Mouse (Mus musculus) embryonic facial prominence, embryonic 15.5 days (tissue): ENCODE data around the gene Pgpep1. TPM values are rescaled to one million over a fixed set of nuclear protein-coding genes. Genes with fewer than 3 reads are reported as not detected.
A peak's percentile ranks its signal among the peaks of the same experiment; 100 is the strongest.

Experiments
- ATAC-seq: fragments of 200-750 bp; cut with Nextera tagmentation; 2 replicates; pipeline ENCODE4 v1.8.0; 2017; ENCODE audit warnings: low read depth, moderate TSS enrichment; ENCODE audit not compliant: insufficient number of reproducible peaks, low FRiP score, low TSS enrichment
- H3K27ac ChIP-seq: fragments of 300-500 bp; sonication (generic); replicated peaks from 2 replicates; pipeline ENCODE4 v1.5.1; 2015; ENCODE audit warnings: mild to moderate bottlenecking, inconsistent platforms
- H3K27me3 ChIP-seq: fragments of 300-500 bp; sonication (generic); 2 replicates; pipeline ENCODE4 v1.6.1; 2015; ENCODE audit warnings: inconsistent platforms
- H3K36me3 ChIP-seq: fragments of 300-500 bp; sonication (generic); 2 replicates; pipeline ENCODE4 v1.6.1; 2015; ENCODE audit warnings: mild to moderate bottlenecking, inconsistent platforms
- H3K4me1 ChIP-seq: fragments of 300-500 bp; sonication (generic); 2 replicates; pipeline ENCODE4 v1.6.1; 2015; ENCODE audit warnings: inconsistent platforms
- H3K4me2 ChIP-seq: fragments of 300-500 bp; sonication (generic); replicated peaks from 2 replicates; pipeline ENCODE4 v1.6.1; 2015; ENCODE audit warnings: mild to moderate bottlenecking, inconsistent platforms
- H3K4me3 ChIP-seq: fragments of 300-500 bp; sonication (generic); replicated peaks from 2 replicates; pipeline ENCODE4 v1.5.1; 2015; ENCODE audit warnings: mild to moderate bottlenecking, inconsistent platforms
- H3K9ac ChIP-seq: fragments of 300-500 bp; sonication (generic); 2 replicates; pipeline ENCODE4 v1.6.1; 2015; ENCODE audit warnings: inconsistent platforms
- H3K9me3 ChIP-seq: fragments of 300-500 bp; sonication (generic); replicated peaks from 2 replicates; pipeline ENCODE4 v1.6.1; 2016; ENCODE audit warnings: inconsistent platforms
- WGBS: fragments of 180-500 bp; shearing (Covaris S2); methylation state at CpG from one replicate; pipeline ENCODE4 v1.1.7; 2015; 5-methylcytosine and 5-hydroxymethylcytosine counted together
- polyA plus RNA-seq: library from polyadenylated mRNA; unstranded; fragments of >200 nt; fragmentation: Nextera tagmentation; extraction: Ambion mirVana; gene quantifications from 2 replicates; pipeline ENCODE4 v1.2.1, GENCODE M21; 2015

Pgpep1 gene
- polyA plus RNA-seq, 1 experiment from 2014 or later, result 56.6 TPM

DNA sequence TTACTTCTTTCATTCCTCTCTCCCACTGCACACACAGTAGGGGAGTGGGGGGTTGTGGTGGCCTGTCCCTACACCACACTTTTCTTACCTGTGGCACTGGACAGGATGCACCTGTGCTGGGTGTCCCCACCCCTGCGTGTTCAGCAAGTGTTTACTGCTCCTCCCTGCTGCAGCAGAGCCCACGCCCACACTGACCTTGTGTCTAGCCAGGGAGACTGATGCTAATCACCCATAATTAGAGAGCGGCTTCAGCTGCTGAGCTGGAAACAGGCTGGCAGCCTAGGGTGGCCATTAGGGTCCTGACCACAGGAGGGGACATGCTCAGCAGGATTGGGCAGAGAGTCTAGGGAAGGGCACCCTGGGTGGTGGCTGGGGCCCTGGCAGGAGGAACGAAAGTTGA lies 14.5 kb upstream of the Pgpep1 start:
- no peak for ATAC-seq
- H3K9me3 ChIP-seq, result no peaks in the 10 kb centered on the region
- H3K36me3 ChIP-seq, result peaks cover 26% of the 10 kb centered on the region
- H3K4me1 ChIP-seq, result peaks cover 27% of the 10 kb centered on the region
- 0 out of 2 replicates have a peak overlapping the region, but pooled peaks have one; percentile 50 for H3K9ac ChIP-seq
- H3K4me2 ChIP-seq, result peak overlapping the region; percentile 63; the same call in 1 of the 2 replicates
- H3K27ac ChIP-seq, result peak overlapping the region; percentile 96
- H3K4me3 ChIP-seq, result peak overlapping the region; percentile 79; the same call in 1 of the 2 replicates
- 60% methylated on average over 4 of the region's 4 CpGs for WGBS
- no peaks in the 10 kb centered on the region for H3K27me3 ChIP-seq

DNA sequence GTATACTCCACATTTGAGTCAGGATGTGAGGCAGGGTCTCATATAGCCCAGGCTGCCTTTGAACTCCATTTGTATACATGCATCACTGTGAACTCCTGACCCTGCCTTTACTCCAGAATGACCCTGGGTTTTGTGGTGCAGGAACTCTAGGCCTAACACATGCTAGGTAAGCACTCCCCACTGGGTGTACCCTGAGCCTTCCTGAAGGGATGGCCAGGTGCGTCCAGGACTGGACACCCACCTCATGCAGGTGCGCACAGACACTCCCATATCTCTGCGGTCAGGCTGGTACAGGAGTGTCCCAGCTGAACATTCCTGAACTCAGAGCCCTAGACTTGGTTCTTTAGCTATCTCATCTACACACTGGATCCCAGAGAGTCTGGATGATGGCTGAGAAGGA lies 13.9 kb upstream of the Pgpep1 start:
- 83% methylated on average over 3 of the region's 3 CpGs for WGBS
- Histone ChIP-seq H3K36me3 (peaks cover 19% of the 10 kb centered on the region), H3K27me3 (no peaks in the 10 kb centered on the region), H3K9ac (peak overlapping the region; percentile 50), H3K4me1 (peaks cover 27% of the 10 kb centered on the region), H3K27ac (peak overlapping the region; percentile 96), H3K4me3 (peak overlapping the region; percentile 79), H3K4me2 (peak overlapping the region; percentile 63), H3K9me3 (no peaks in the 10 kb centered on the region)
- no peak for ATAC-seq

DNA sequence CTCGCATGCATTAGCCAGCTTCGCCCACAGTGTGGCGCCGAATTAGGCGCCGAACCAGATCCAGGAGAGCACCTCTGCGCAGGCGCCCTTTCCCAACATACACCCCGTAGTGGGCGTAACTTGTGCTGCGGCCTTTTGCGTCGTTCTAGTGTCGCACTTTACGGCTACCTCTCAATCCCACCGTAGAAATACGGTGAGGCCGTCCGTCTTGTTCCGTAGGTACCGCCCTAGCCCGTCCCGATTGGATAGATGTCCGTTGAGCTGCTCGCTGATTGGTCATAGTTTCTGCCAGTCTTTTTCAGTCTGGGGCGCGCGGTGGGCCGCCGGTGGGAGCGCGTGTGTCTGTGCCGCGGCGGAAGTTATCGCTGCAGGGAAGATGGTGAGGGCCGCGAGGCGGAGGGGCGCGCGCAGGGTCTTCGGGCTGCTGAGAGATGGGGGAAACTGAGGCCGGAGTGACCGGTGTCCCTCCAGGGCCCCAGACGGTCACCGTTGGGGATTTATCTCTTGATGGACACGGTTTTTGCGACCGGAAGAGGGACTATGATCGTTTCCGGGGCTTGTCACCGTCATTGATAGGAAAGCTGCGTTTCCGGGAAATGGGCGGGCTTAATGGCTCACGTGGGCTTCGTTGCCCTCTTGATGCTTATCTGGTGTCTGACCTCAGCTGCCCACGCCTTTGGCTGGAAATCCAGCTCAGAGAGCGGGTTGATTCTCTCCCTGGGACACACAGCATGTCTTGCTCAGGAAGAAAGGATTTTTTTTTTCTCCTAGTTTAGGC lies 13.1 kb upstream of the Pgpep1 start, which contains the start of gene Lsm4:
TSS of gene Lsm4 (plus strand) at position 170 of the 778 bp plus-strand sequence.
- H3K9me3 ChIP-seq, result no peaks in the 10 kb centered on the region
- peak within 1 kb of the TSS; percentile 96 for H3K27ac ChIP-seq
- peak within 1 kb of the TSS; percentile 63 for H3K4me2 ChIP-seq
- H3K4me3 ChIP-seq, result peak within 1 kb of the TSS; percentile 79
- H3K4me1 ChIP-seq, result peaks cover 27% of the 10 kb centered on the region
- H3K27me3 ChIP-seq, result no peaks in the 10 kb centered on the region
- ATAC-seq, result peak; percentile 97
- peaks cover 11% of the 10 kb centered on the region; the same call in 1 of the 2 replicates for H3K36me3 ChIP-seq
- H3K9ac ChIP-seq, result peak within 1 kb of the TSS; percentile 50
- WGBS, result under 1% methylated on average over 60 of the region's 60 CpGs

DNA sequence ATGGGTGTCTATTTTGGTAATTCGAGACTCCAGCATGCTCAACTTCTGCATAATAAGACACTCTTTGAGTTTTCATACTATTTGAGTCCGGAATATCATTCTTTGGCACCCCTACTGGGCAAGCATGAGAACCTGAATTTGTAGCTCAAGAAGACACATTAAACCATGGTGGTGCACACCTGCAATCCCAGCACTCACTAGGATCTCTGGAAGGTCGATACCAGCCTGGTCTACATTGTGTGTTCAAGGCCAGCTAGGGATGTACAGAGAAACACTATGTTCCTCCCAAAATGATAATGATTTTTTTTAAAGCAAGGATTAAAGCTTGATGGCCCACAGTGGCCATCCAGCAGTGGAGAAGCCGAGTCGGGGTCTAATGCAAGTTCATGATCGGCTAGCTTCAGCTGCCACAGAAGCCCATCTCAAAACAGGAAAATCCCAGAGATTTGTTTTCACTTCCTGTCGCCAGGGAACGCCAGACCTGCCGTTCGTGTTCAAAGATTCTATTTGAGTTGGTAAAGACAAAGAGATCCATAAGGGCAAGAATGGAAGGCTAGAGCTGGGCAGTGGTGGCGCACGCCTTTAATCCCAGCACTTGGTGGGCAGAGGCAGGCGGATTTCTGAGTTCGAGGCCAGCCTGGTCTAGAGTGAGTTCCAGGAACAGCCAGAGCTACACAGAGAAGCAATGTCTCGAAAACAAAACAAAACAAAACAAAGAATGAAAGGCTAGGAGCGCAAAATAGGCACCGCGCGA lies 12.3 kb upstream of the Pgpep1 start:
- peak overlapping the region; percentile 79 for H3K4me3 ChIP-seq
- H3K9ac ChIP-seq, result peak overlapping the region; percentile 33; the same call in 1 of the 2 replicates
- peak overlapping the region; percentile 50 for H3K4me2 ChIP-seq
- ATAC-seq, result no peak; the same call in 1 of the 2 replicates
- H3K9me3 ChIP-seq, result no peaks in the 10 kb centered on the region
- peak overlapping the region; percentile 96 for H3K27ac ChIP-seq
- WGBS, result 41% methylated on average over 19 of the region's 19 CpGs
- no peaks in the 10 kb centered on the region for H3K27me3 ChIP-seq
- peaks cover 27% of the 10 kb centered on the region for H3K4me1 ChIP-seq
- H3K36me3 ChIP-seq, result 0 out of 2 replicates have a peak, but pooled peaks cover 3% of the 10 kb centered on the region

GRCm38 (mm10) chr8:70671615-70672324 lies 11.6 kb upstream of the Pgpep1 start:
- Histone ChIP-seq H3K27me3 (no peaks in the 10 kb centered on the region), H3K4me3 (no peak overlapping the region), H3K36me3 (no peaks in the 10 kb centered on the region), H3K9me3 (no peaks in the 10 kb centered on the region), H3K4me2 (no peak overlapping the region), H3K27ac (no peak overlapping the region; the same call in 1 of the 2 replicates), H3K9ac (no peak overlapping the region), H3K4me1 (peaks cover 31% of the 10 kb centered on the region)
- ATAC-seq, result no peak
- 68% methylated on average over 10 of the region's 10 CpGs for WGBS

- WGBS, result 61% methylated on average over 5 of the region's 5 CpGs
- no peak overlapping the region for H3K27ac ChIP-seq
Observed at GRCm38 (mm10) chr8:70667071-70667470, 6.9 kb upstream of the Pgpep1 start.

GRCm38 (mm10) chr8:70665599-70665998 lies 5.4 kb upstream of the Pgpep1 start:
- no peak overlapping the region for H3K9ac ChIP-seq
- H3K9me3 ChIP-seq, result no peaks in the 10 kb centered on the region
- H3K4me1 ChIP-seq, result peaks cover 5% of the 10 kb centered on the region; the same call in 1 of the 2 replicates
- H3K4me3 ChIP-seq, result no peak overlapping the region
- no peak overlapping the region for H3K4me2 ChIP-seq
- H3K27ac ChIP-seq, result no peak overlapping the region
- no peaks in the 10 kb centered on the region for H3K36me3 ChIP-seq
- H3K27me3 ChIP-seq, result no peaks in the 10 kb centered on the region
- WGBS, result 39% methylated on average over 2 of the region's 2 CpGs
- no peak for ATAC-seq

More at GRCm38 (mm10) chr8:70667071-70667470, 6.9 kb upstream of the Pgpep1 start:
- no peak overlapping the region for H3K4me3 ChIP-seq
- 0 out of 2 replicates have a peak, but pooled peaks cover 6% of the 10 kb centered on the region for H3K4me1 ChIP-seq
- no peak overlapping the region for H3K9ac ChIP-seq
- no peak overlapping the region for H3K4me2 ChIP-seq
- no peak for ATAC-seq
- no peaks in the 10 kb centered on the region for H3K36me3 ChIP-seq
- no peaks in the 10 kb centered on the region for H3K9me3 ChIP-seq
- no peaks in the 10 kb centered on the region for H3K27me3 ChIP-seq

- Histone ChIP-seq H3K9me3 (no peaks in the 10 kb centered on the region), H3K4me1 (peaks cover 13% of the 10 kb centered on the region), H3K9ac (no peak overlapping the region), H3K4me2 (no peak overlapping the region), H3K36me3 (no peaks in the 10 kb centered on the region), H3K27me3 (no peaks in the 10 kb centered on the region), H3K27ac (no peak overlapping the region), H3K4me3 (no peak overlapping the region)
- ATAC-seq, result no peak
- WGBS, result 71% methylated on average over 3 of the region's 3 CpGs
Observed at GRCm38 (mm10) chr8:70664631-70665030, 4.4 kb upstream of the Pgpep1 start.

DNA sequence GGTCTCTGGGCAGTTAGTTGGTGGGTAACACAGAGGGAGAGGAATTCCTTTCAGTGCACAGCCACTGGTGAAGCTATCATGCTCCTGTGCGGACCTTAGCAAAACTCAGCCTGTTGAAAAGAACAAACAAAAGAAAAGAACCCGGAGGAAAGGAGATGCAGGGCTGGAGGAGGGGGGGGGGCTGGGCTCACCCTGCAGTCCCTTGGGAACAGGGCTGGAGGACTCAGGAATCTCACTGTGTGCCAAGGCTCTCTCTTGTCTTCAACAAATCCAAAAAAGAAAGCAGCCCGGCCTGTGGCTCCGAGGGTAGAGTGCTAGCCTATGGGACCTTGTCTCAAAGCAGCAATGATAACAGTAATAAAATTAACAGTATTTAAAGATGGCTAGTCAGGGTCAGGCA lies 3.5 kb upstream of the Pgpep1 start:
- Histone ChIP-seq H3K9ac (no peak overlapping the region), H3K27me3 (no peaks in the 10 kb centered on the region), H3K9me3 (no peaks in the 10 kb centered on the region), H3K36me3 (no peaks in the 10 kb centered on the region), H3K4me2 (no peak overlapping the region), H3K27ac (no peak overlapping the region), H3K4me3 (no peak overlapping the region), H3K4me1 (peaks cover 16% of the 10 kb centered on the region)
- WGBS, result 57% methylated on average over 4 of the region's 4 CpGs
- ATAC-seq, result no peak

DNA sequence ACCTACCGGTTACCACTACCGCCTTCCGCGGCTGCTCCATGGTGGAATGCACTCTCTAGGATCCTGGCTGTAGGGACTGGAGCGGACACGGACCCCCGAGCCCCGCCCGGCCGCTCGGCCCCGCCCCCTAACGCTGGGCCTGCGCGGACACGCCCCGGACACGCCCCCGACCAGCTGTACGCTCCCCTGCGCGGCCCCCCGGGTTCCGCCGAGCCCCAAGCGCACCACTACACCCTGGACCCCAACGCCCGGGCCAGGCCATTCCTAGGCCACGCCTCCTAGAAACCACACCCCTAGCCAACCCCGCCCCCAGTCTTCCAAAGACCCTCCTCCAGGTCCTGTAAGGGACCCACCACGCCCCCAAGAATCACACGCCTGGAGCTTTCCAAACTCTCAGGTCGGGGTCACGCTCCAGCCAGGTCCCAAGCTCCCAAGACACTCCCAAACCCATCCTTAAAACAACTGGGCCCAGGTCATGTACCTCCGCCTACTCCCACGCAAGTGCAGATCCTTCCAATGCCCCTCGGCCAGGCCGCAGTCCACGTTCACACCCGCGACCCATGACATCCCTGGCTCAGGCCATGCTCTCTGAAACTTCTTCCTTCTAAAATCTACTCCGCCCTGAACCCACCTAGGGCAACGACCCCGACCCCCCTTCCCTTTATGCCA lies 450 bp downstream of the Pgpep1 start:
- ATAC-seq, result peak; percentile 98
- peaks cover 19% of the 10 kb centered on the region for H3K36me3 ChIP-seq
- peak overlapping the region; percentile 79 for H3K4me3 ChIP-seq
- WGBS, result under 1% methylated on average over 41 of the region's 44 CpGs
- peak overlapping the region; percentile 96 for H3K4me2 ChIP-seq
- peak overlapping the region; percentile 72 for H3K9ac ChIP-seq
- no peaks in the 10 kb centered on the region for H3K9me3 ChIP-seq
- H3K27ac ChIP-seq, result peak overlapping the region; percentile 81
- H3K4me1 ChIP-seq, result peaks cover 26% of the 10 kb centered on the region
- no peaks in the 10 kb centered on the region for H3K27me3 ChIP-seq
